Mouse (Mus musculus) intestine, embryonic 16.5 days (tissue): Measurements from ENCODE around the gene Ptprz1. TPM values are rescaled to one million over a fixed set of nuclear protein-coding genes. Genes with fewer than 3 reads are reported as not detected.
A peak's percentile ranks its signal among the peaks of the same experiment; 100 is the strongest.
"Not testable (repeated sequence)": the region's sequence is repeated elsewhere in the genome, so short reads cannot be mapped to it uniquely, and the experiment has no call there.

Experiments used
- ATAC-seq: fragments of 200-750 bp; cut with Nextera tagmentation; 2 replicates; pipeline ENCODE4 v1.8.0; 2017; ENCODE audit warnings: moderate TSS enrichment, moderate library complexity
- H3K27ac ChIP-seq: fragments of 300-500 bp; sonication (generic); 2 replicates; pipeline ENCODE4 v1.5.1; 2014; ENCODE audit warnings: mild to moderate bottlenecking, low read length
- H3K27me3 ChIP-seq: fragments of 300-500 bp; sonication (generic); replicated peaks from 2 replicates; pipeline ENCODE4 v1.6.1; 2014; ENCODE audit warnings: low read length, control low read depth, mixed read lengths; ENCODE audit not compliant: control insufficient read depth, insufficient read depth
- H3K36me3 ChIP-seq: fragments of 300-500 bp; sonication (generic); 2 replicates; pipeline ENCODE4 v1.6.1; 2014; ENCODE audit warnings: low read length, control low read depth; ENCODE audit not compliant: control insufficient read depth, insufficient read depth
- H3K4me1 ChIP-seq: fragments of 300-500 bp; sonication (generic); 2 replicates; pipeline ENCODE4 v1.6.1; 2014; ENCODE audit warnings: low read length, control low read depth, mixed read lengths; ENCODE audit not compliant: control insufficient read depth, insufficient read depth
- H3K4me2 ChIP-seq: fragments of 300-500 bp; sonication (generic); 2 replicates; pipeline ENCODE4 v1.6.1; 2014; ENCODE audit warnings: low read depth, low read length, control low read depth
- H3K4me3 ChIP-seq: fragments of 300-500 bp; sonication (generic); 2 replicates; pipeline ENCODE4 v1.5.1; 2014; ENCODE audit warnings: mild to moderate bottlenecking, low read length
- H3K9ac ChIP-seq: fragments of 300-500 bp; sonication (generic); 2 replicates; pipeline ENCODE4 v1.6.1; 2014; ENCODE audit warnings: low read depth, low read length
- H3K9me3 ChIP-seq: fragments of 300-500 bp; sonication (generic); 2 replicates; pipeline ENCODE4 v1.6.1; 2016; ENCODE audit warnings: low read length, control low read depth; ENCODE audit not compliant: control insufficient read depth
- WGBS: fragments of 180-500 bp; shearing (Covaris S2); extraction: QIAGEN DNeasy Blood & Tissue Kit; methylation state at CpG from one replicate; pipeline ENCODE4 v1.1.7; 2014; 5-methylcytosine and 5-hydroxymethylcytosine counted together
- polyA plus RNA-seq: library from polyadenylated mRNA; unstranded; fragments of >200 nt; fragmentation: Nextera tagmentation; extraction: Ambion mirVana; gene quantifications from 2 replicates; pipeline ENCODE4 v1.2.1, GENCODE M21; 2015

The Ptprz1 gene
- polyA plus RNA-seq, 1 experiment from 2014 or later = 3.4 TPM

- WGBS = 50% methylated on average over 3 of the region's 3 CpGs
- Histone ChIP-seq H3K4me1 (peaks cover 5% of the 10 kb centered on the region; the same call in 1 of the 2 replicates), H3K4me3 (no peak overlapping the region), H3K9ac (no peak overlapping the region), H3K4me2 (no peak overlapping the region), H3K27ac (peak overlapping the region; percentile 3; the same call in 1 of the 2 replicates), H3K27me3 (no peaks in the 10 kb centered on the region), H3K9me3 (no peaks in the 10 kb centered on the region), H3K36me3 (no peaks in the 10 kb centered on the region)
- peak; percentile 80 for ATAC-seq
Observed at GRCm38 (mm10) chr6:23079991-23080680, 204.8 kb downstream of the Ptprz1 start.

- H3K4me3 ChIP-seq = no peak overlapping the region
- no peaks in the 10 kb centered on the region for H3K36me3 ChIP-seq
- no peak overlapping the region; the same call in 1 of the 2 replicates for H3K27ac ChIP-seq
- H3K27me3 ChIP-seq = no peaks in the 10 kb centered on the region
- no peak overlapping the region for H3K4me2 ChIP-seq
- no peaks in the 10 kb centered on the region for H3K9me3 ChIP-seq
- 73% methylated on average over 5 of the region's 5 CpGs for WGBS
- H3K4me1 ChIP-seq = peaks cover 5% of the 10 kb centered on the region; the same call in 1 of the 2 replicates
- no peak overlapping the region for H3K9ac ChIP-seq
- ATAC-seq = peak; percentile 86
Observed at GRCm38 (mm10) chr6:23084587-23085421, 209.5 kb downstream of the Ptprz1 start.

GRCm38 (mm10) chr6:23089292-23089691, 214.0 kb downstream of the Ptprz1 start:
- not testable (repeated sequence) for H3K4me3 ChIP-seq, H3K27me3 ChIP-seq, H3K36me3 ChIP-seq, H3K4me1 ChIP-seq, H3K4me2 ChIP-seq, H3K27ac ChIP-seq, H3K9ac ChIP-seq, ATAC-seq, H3K9me3 ChIP-seq
- 84% methylated on average over 4 of the region's 4 CpGs for WGBS

- H3K9me3 ChIP-seq, H3K27me3 ChIP-seq, H3K9ac ChIP-seq, ATAC-seq, H3K4me3 ChIP-seq, H3K27ac ChIP-seq, H3K4me1 ChIP-seq, H3K36me3 ChIP-seq, H3K4me2 ChIP-seq: not testable (repeated sequence)
- 90% methylated on average over 11 of the region's 11 CpGs for WGBS
Observed at GRCm38 (mm10) chr6:23090346-23091055, 215.2 kb downstream of the Ptprz1 start.
